Mouse (Mus musculus) spleen, adult 2 months (tissue): Measurements from ENCODE around the gene Myo15b. TPM values are rescaled to one million over a fixed set of nuclear protein-coding genes. Genes with fewer than 3 reads are reported as not detected.

Experiments used
- DNase-seq, 2 experiments: peaks; one replicate each; pipeline versions ENCODE4 v3.0.0 to v3.0.0-alpha.2; 2012 to 2021; ENCODE audit warnings: low spot score in 2 of 2, low read depth in 1 of 2
- H3K27ac ChIP-seq: fragments of 200-500 bp; 2 replicates; pipeline ENCODE4 v1.5.1; 2012; ENCODE audit warnings: low read length, inconsistent platforms; ENCODE audit not compliant: insufficient read depth
- H3K27me3 ChIP-seq: fragments of 200-500 bp; 2 replicates; pipeline ENCODE4 v1.6.1; 2012; ENCODE audit warnings: mild to moderate bottlenecking, moderate library complexity, low read length, inconsistent platforms; ENCODE audit not compliant: control insufficient read depth, insufficient read depth
- H3K36me3 ChIP-seq: fragments of 200-500 bp; 2 replicates; pipeline ENCODE4 v1.6.1; 2012; ENCODE audit warnings: mild to moderate bottlenecking, low read length, inconsistent platforms; ENCODE audit not compliant: control insufficient read depth, insufficient read depth
- H3K4me1 ChIP-seq: fragments of 200-500 bp; 2 replicates; pipeline ENCODE4 v1.6.1; 2011; ENCODE audit warnings: inconsistent platforms; ENCODE audit not compliant: control insufficient read depth, insufficient read depth, insufficient read length
- H3K4me3 ChIP-seq: fragments of 200-500 bp; 2 replicates; pipeline ENCODE4 v1.5.1; 2011; ENCODE audit warnings: mild to moderate bottlenecking, inconsistent platforms; ENCODE audit not compliant: insufficient read depth, insufficient read length; ENCODE audit errors: extremely low read depth
- CTCF ChIP-seq: fragments of 200-500 bp; IDR thresholded peaks from 2 replicates; pipeline ENCODE4 v1.5.1; 2011; ENCODE audit warnings: mild to moderate bottlenecking, inconsistent platforms; ENCODE audit not compliant: insufficient read depth, insufficient read length, insufficient replicate concordance; ENCODE audit errors: extremely low read depth
- POLR2A ChIP-seq: fragments of 200-500 bp; IDR thresholded peaks from 2 replicates; pipeline ENCODE4 v1.6.1; 2011; ENCODE audit warnings: low read depth, low read length, inconsistent platforms
- WGBS: fragments of 180-500 bp; shearing (Covaris S2); methylation state at CpG from one replicate; pipeline ENCODE4 v1.1.7; 2018; 5-methylcytosine and 5-hydroxymethylcytosine counted together
- polyA plus RNA-seq: library from polyadenylated mRNA; depleted of rRNA; stranded (reverse); fragments of >200 nt; gene quantifications from 2 replicates; pipeline ENCODE4 v1.2.3, GENCODE M21; 2012

The Myo15b gene
- polyA plus RNA-seq, 1 experiment, result 1.6 TPM

DNA sequence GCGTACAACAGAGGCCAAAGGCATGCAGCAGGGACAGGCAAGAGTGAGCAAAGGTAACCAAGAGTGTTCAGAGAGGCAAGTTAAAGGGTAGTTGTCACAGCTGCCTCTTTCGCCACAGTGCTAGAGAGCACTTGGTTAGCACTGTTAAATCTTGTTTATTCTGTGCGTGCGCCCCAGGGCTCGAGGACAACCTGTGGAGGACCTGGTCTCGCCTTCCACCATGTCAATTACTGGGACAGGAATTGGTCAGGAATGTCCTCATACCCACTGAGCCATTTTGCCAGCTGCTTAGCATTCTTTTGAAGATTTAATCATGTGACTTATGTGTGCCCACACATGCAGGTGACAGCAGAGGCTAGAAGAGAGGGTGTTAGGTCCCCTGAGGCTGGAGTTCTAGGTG, 31.0 kb downstream of the Myo15b start:
- 93% methylated on average over 6 of the region's 6 CpGs for WGBS
- Histone ChIP-seq H3K36me3 (peaks cover 16% of the 10 kb centered on the region), H3K27ac (no peak overlapping the region), H3K4me3 (no peak overlapping the region), H3K27me3 (no peaks in the 10 kb centered on the region), H3K4me1 (no peaks in the 10 kb centered on the region)
- DNase-seq, result no peak
- TF ChIP-seq CTCF (no peak), POLR2A (no peak)

GRCm38 (mm10) chr11:115892213-115892612, 34.0 kb downstream of the Myo15b start:
- WGBS, result 96% methylated on average over 6 of the region's 6 CpGs
- Histone ChIP-seq H3K4me1 (no peaks in the 10 kb centered on the region), H3K27ac (no peak overlapping the region), H3K36me3 (peaks cover 38% of the 10 kb centered on the region), H3K27me3 (no peaks in the 10 kb centered on the region), H3K4me3 (no peak overlapping the region)
- no peak for DNase-seq
- TF ChIP-seq CTCF (no peak), POLR2A (no peak)

DNA sequence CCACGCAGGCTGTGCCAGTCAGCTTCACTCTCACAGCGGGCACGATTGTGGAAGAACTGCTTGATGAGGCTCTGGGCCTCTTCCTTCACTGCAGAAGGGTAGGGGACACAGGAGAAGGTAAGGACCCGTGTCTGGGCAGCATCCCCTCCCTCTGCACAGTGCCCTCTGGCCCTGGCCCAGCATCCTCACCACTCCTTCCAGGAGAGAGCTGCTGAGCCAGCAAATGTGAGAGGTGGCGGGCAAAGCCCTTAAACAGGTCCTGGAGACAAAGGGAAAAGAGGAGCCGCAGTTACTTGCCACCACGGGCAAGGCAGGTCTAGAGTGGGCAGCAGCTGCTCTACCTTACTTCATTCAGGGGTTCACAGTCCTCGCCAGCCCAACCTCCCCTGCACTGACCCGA, 34.9 kb downstream of the Myo15b start:
- Histone ChIP-seq H3K4me1 (no peaks in the 10 kb centered on the region), H3K4me3 (no peak overlapping the region), H3K27ac (no peak overlapping the region), H3K27me3 (no peaks in the 10 kb centered on the region), H3K36me3 (peaks cover 39% of the 10 kb centered on the region)
- TF ChIP-seq CTCF (no peak), POLR2A (no peak)
- WGBS, result 92% methylated on average over 9 of the region's 9 CpGs
- DNase-seq, result no peak

- TF ChIP-seq CTCF (no peak), POLR2A (no peak)
- DNase-seq, result no peak
- Histone ChIP-seq H3K27ac (no peak overlapping the region), H3K4me3 (no peak overlapping the region), H3K4me1 (peaks cover 10% of the 10 kb centered on the region; the same call in 1 of the 2 replicates), H3K36me3 (peaks cover 39% of the 10 kb centered on the region), H3K27me3 (no peaks in the 10 kb centered on the region)
- 75% methylated on average over 14 of the region's 14 CpGs for WGBS
Observed at GRCm38 (mm10) chr11:115894755-115895520, 36.7 kb downstream of the Myo15b start.

- WGBS, result 16% methylated on average over 7 of the region's 7 CpGs
- TF ChIP-seq POLR2A (no peak), CTCF (no peak)
- no peak for DNase-seq
- Histone ChIP-seq H3K27ac (no peak overlapping the region), H3K4me1 (peaks cover 17% of the 10 kb centered on the region; the same call in 1 of the 2 replicates), H3K4me3 (no peak overlapping the region), H3K27me3 (no peaks in the 10 kb centered on the region), H3K36me3 (peaks cover 29% of the 10 kb centered on the region)
Observed at GRCm38 (mm10) chr11:115898446-115898845, 40.2 kb downstream of the Myo15b start.

GRCm38 (mm10) chr11:115898886-115899285, 40.7 kb downstream of the Myo15b start:
- no peaks in the 10 kb centered on the region for H3K27me3 ChIP-seq
- H3K36me3 ChIP-seq, result peaks cover 26% of the 10 kb centered on the region
- 12% methylated on average over 4 of the region's 4 CpGs for WGBS
- DNase-seq, result peak in 1 of 2 experiments; percentile 33
- H3K4me3 ChIP-seq, result no peak overlapping the region
- TF ChIP-seq POLR2A (no peak), CTCF (peak; percentile 57; the same call in 1 of the 2 replicates)
- no peak overlapping the region for H3K27ac ChIP-seq
- H3K4me1 ChIP-seq, result peaks cover 21% of the 10 kb centered on the region; the same call in 1 of the 2 replicates
